ENCODE assay signal across 9 mouse cellular contexts in the genomic region with DNA sequence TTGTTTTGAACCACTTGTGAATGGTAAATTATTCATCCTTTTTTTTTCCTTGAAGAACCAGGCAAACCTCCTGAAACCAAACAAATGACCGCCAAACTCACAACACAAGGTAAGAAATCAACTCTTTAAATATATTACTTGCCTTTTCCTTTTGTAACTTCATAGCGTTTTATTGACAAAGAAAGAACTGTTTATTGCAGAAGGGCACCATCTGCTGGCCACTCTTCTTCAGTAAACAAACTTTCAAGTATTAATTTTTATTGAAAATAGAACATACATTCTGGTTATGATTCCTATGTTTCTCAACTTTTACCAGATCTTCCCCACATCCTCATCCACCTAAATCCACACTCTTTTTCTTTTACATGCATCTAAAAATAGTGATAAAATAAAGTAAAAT.
DNase-seq lines count a peak whose midpoint lies in the region; TF ChIP-seq lines count a peak whose summit lies in the region.
"Had no signal": no experiment of that assay in that cellular context is flagged by ENCODE, and none has a peak within 500 bp of the region (broad histone marks: within the 10 kb centered on the region; RNA-seq: fewer than 3 reads in every experiment).

No protein-coding gene starts in this region.

- no peak overlapping the region for H3K27ac ChIP-seq in left cerebral cortex, adult 2 months
- H3K27ac ChIP-seq: neural tube, embryonic 13.5 days had no signal

- peak; percentile 0 for DNase-seq in cerebellum, adult 9-10 months
- no peak for DNase-seq in cerebellum, adult 11-12 months
- peak; percentile 12 to 18 for DNase-seq in left cerebral cortex, adult 2 months (ENCODE audit: extremely low spot score in 1 of 2, low spot score in 2 of 2)
- DNase-seq in left cerebral cortex, postnatal 36 days (ENCODE audit: low spot score in 2 of 2) = no peak
- DNase-seq in R1 (ENCODE audit: low read depth, low spot score) = peak; percentile 7
- DNase-seq in layer of hippocampus, adult 9-11 months = peak; percentile 14
- DNase-seq in thymus, postnatal 4 days = no peak
- no peak for DNase-seq in neural tube, embryonic 10.5 days (ENCODE audit: extremely low spot score, low spot score)

- peak; percentile 52 for TF ChIP-seq CTCF in left cerebral cortex, adult 2 months (IDR thresholded peaks at IDR 0.05)

- H3K4me3 ChIP-seq in left cerebral cortex, adult 2 months = no peak overlapping the region
- H3K4me3 ChIP-seq: neural tube, embryonic 13.5 days had no signal

- intact Hi-C loops in left cerebral cortex, adult 2 months (cut with DNase I) = loop anchor here (5.0 to 10.0 kb wide), 2 partner anchors 1563 to 1630 kb away; no protein-coding TSS in a partner anchor
- intact Hi-C loops in left cerebral cortex, postnatal 36 days (cut with DNase I) = loop anchor here (10.0 kb wide), 2 partner anchors 1560 to 1840 kb away; no protein-coding TSS in a partner anchor

Comparison
In these comparisons a context has a peak if more than half of its experiments do, and no peak if none do; other contexts are left out.
1. DNase-seq: peak in cerebellum, adult 9-10 months (single experiment), left cerebral cortex, adult 2 months (2 of 2), R1 (single experiment) and layer of hippocampus, adult 9-11 months (single experiment); none in cerebellum, adult 11-12 months (single experiment), left cerebral cortex, postnatal 36 days (0 of 2), thymus, postnatal 4 days (single experiment) and neural tube, embryonic 10.5 days (single experiment).